Mouse (Mus musculus): Measurements from ENCODE around the gene Gprin2. TPM values are rescaled to one million over a fixed set of nuclear protein-coding genes. Genes with fewer than 3 reads are reported as not detected.

Gene Gprin2
- total RNA-seq, 2 experiments from 2014 or later = 0.17 to 0.34 TPM

Other genes with a start within 250 kb of the Gprin2 start
- gene Rbp3, start 247.7 kb downstream of the Gprin2 start, total RNA-seq (2021) = not detected
- gene Zfp488, start 222.9 kb downstream of the Gprin2 start, total RNA-seq (2021) = under 1 TPM in 1 of 2 experiments, not detected in 1; 0.07 TPM
- gene Gm30083, start 186.5 kb downstream of the Gprin2 start, total RNA-seq (2021) = not detected
- gene Gm5460, start 184.9 kb downstream of the Gprin2 start, total RNA-seq (2021) = not detected
- gene Antxrl, start 148.9 kb downstream of the Gprin2 start, total RNA-seq (2021) = not detected
- gene Anxa8, start 115.7 kb downstream of the Gprin2 start, total RNA-seq (2021) = 1 to 10 TPM; 3.3 TPM
- not detected for gene A630023A22Rik, start 98.9 kb downstream of the Gprin2 start, total RNA-seq (2021)
- gene Npy4r, start 49.2 kb downstream of the Gprin2 start, total RNA-seq (2021) = under 1 TPM; 0.12 TPM
- gene Syt15, start 17.9 kb upstream of the Gprin2 start, total RNA-seq (2021) = 1 to 10 TPM; 1.3 to 1.6 TPM
- 1 to 10 TPM; 7.4 to 7.7 TPM for gene Shld2, start 108.8 kb upstream of the Gprin2 start, total RNA-seq (2021)
- gene Glud1, start 109.1 kb upstream of the Gprin2 start, total RNA-seq (2021) = 100 to 1,000 TPM; 130 to 141 TPM
- not detected for gene Fam25c, start 153.8 kb upstream of the Gprin2 start, total RNA-seq (2021)
- gene Sncg, start 173.1 kb upstream of the Gprin2 start, total RNA-seq (2021) = 1 to 10 TPM; 3.4 to 3.7 TPM
- 10 to 100 TPM; 43.8 to 50.9 TPM for gene Mmrn2, start 173.8 kb upstream of the Gprin2 start, total RNA-seq (2021)